Mouse (Mus musculus): Measurements from ENCODE around the gene Sema3c. TPM values are rescaled to one million over a fixed set of nuclear protein-coding genes. Genes with fewer than 3 reads are reported as not detected.

Sema3c gene
- polyA plus RNA-seq (2012) = 0.22 TPM in 1 of 2 replicates, not detected in the other

DNA sequence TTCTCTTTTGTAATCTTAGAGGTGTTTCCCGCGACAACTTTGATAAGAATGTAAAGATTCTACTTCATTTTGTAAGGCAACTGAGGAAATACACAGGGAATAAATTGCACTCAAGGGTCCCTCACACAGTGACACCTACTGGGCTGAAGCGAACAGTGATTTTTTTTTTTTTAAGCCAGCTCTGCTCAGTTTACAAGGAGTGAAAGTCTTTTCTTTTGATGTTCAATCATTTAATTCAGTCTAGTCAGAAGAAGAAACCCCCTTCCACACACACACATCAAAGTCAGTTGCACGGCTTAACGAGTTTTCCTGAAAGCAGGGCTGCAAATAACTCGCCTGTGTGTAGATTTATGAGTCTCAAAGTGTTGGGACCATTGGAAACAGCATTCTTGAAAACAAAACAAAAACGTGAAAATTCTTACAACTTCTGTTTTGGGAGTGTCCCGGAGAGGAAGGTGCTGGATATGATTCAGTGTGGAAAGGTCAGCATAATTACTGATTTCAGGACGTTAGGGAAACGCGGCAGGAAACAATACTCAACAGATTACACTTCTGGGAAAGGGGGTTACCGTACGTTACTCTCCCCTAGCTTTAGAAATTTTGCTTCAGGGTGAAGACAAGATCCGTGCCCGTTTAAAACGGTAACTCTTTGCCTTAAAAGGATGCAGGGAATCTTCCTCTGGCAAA is at the start of gene Sema3c:
TSS of gene Sema3c (plus strand) at position 588 of the 687 bp plus-strand sequence.

Other genes starting within 250 kb of the Sema3c start
- not detected in 2 replicates for gene Speer4f2, start 201.1 kb upstream of the Sema3c start, polyA plus RNA-seq (2012)
- gene Speer4f1, start 98.2 kb upstream of the Sema3c start, polyA plus RNA-seq (2012) = not detected in 2 replicates

All from megakaryocyte-erythroid progenitor cell, adult 5 weeks (primary cell).